Mouse (Mus musculus): ENCODE data around the gene Cntfr.

The Cntfr gene

GRCm38 (mm10) chr4:41612166-41612565 lies 84.7 kb downstream of the Cntfr start:
- no peak for DNase-seq (ENCODE audit: low spot score)

DNA sequence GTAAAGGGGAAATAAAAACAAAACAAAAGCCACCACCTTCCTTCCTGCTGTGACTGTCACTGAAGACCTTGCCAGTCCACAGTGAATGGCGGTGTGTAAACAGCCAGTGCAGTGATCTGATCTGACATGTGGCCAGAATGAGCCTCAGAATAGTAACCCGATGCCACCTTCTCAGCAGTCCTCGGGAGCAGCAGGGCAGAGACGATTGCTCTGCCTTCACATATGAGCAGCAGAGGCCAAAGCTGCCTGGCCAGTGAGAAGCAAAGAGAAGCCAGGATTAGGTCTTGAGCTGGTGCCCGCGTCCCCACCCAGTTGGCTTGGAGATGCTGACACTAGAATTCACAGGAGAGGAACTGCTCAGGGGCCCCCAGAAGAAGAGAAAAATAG lies 86.3 kb downstream of the Cntfr start:
- DNase-seq (ENCODE audit: low spot score) = no peak

GRCm38 (mm10) chr4:41609681-41610593 lies 87.0 kb downstream of the Cntfr start:
- DNase-seq (ENCODE audit: low spot score) = no peak

Data from ovary, postnatal 36 days (tissue).